Mouse (Mus musculus) CD4-positive, CD25-positive, alpha-beta regulatory T cell, adult 4 months (primary cell): Measurements from ENCODE around the gene 2210016F16Rik. TPM values are rescaled to one million over a fixed set of nuclear protein-coding genes. Genes with fewer than 3 reads are reported as not detected.
"Not testable (repeated sequence)": the region's sequence is repeated elsewhere in the genome, so short reads cannot be mapped to it uniquely, and the experiment has no call there.

Experiments used
- ATAC-seq: one replicate; pipeline ENCODE4 v1.8.0; 2017
- polyA plus RNA-seq, 2 experiments: library from polyadenylated mRNA; unstranded; fragments of 100-300 nt; shearing (Covaris generic); gene quantifications; one replicate each; pipeline ENCODE4 v1.2.1; 2017

Gene 2210016F16Rik
- polyA plus RNA-seq, 2 experiments from 2014 or later, result 11.7 to 15.1 TPM

GRCm38 (mm10) chr13:58372278-58373152, 12.5 kb downstream of the 2210016F16Rik start:
- ATAC-seq, result no peak

DNA sequence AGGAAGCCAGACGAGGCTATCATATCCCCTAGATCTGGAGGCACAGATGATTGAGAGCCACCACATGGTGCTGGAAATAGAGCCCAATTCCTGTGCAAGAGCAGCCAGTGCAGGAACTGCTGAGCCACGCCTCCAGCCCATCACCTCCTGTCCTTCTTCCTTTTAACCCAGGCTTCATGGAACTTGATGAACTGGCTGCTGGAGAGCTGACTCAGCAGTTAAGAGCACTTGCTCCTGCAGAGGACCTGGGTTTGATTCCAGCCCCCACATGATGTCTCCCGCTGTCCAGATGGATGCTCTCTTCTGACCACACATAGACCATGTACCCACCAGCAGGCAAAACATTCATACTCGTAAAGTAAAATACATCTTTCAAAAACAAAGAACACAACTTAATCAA, 16.2 kb downstream of the 2210016F16Rik start:
- ATAC-seq, result no peak

DNA sequence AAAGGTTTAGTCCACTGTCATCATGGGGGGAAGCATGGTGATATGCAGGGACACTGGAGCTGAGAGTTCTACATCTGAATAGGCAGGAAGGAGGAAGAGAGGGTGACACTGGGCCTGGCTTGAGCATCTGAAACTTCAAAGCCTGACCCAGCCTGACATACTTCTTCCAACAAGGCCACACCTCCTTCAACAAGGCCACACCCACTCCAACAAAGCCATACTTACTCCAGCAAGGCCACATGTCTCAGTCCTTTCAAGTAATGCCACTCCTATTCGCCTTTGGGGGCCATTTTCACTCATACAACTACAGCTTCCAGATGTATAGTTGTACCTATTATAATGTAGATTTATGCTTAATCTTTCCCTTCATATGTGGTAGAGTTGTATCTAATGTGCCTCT, 17.4 kb downstream of the 2210016F16Rik start:
- no peak for ATAC-seq

- no peak for ATAC-seq
Measured at GRCm38 (mm10) chr13:58366373-58366772, 18.7 kb downstream of the 2210016F16Rik start.

GRCm38 (mm10) chr13:58365179-58365578, 19.8 kb downstream of the 2210016F16Rik start:
- ATAC-seq, result not testable (repeated sequence)

DNA sequence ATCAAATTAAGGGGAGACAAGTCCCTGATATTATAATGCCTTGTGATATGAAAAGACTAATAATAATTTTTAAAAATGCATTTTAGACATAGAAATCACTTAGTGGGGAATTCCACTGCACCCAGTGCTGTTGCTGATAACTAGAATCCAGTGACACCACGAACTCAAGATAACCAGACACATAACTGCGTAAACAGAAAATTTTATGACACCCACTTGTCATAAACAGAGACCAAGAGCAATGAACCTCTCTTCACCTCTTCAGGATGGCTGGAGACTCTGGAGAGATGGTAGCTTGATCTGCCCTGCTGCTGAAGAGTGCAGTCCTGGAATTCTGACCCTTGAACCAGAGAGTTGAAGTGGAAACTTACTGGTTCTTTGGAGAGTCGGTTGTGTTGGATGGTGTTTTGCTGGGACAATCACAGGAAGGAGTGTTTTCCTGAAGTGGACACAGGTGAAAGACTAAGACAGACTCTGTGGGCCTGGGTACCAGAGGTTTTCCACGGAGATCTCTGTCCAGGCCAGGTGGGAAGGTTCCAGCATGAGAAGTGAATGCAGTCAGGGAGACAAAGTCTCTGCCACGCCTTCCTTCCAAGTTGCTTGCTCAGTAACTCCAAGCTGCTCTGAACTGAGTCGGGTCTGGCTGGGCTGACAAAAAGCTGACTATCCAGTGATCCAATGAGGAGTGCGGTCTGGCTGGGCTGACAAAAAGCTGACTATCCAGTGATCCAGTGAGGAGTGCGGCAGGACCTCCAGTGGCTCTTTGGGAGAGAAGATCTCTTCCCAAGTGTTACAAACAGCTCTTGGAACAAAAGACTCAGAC, 20.5 kb downstream of the 2210016F16Rik start:
- ATAC-seq, result no peak

GRCm38 (mm10) chr13:58359304-58359653, 25.7 kb downstream of the 2210016F16Rik start:
- peak; percentile 44 for ATAC-seq

GRCm38 (mm10) chr13:58358629-58359303, 26.3 kb downstream of the 2210016F16Rik start, which contains the start of gene Kif27:
TSS of gene Kif27 (minus strand) at chr13:58359122.
- peak; percentile 97 for ATAC-seq

DNA sequence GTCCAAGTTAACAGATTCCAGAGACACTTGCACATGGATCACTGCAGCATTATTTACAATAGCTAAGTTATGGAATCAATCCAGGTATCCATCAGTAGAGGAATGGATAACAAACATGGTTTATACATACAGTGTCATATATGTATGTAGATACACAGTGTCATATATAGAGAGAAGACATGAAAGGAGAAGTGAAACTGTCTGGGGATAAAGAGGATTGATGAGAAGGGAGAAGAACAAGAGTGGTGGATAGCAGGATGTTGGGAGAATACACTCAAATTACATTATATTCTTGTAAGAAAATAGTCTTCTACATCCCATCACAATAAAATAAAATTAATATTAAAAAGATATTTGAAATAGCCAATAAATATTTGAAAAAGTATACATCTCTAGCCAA, 32.0 kb downstream of the 2210016F16Rik start:
- no peak for ATAC-seq

GRCm38 (mm10) chr13:58350606-58351005, 34.4 kb downstream of the 2210016F16Rik start:
- ATAC-seq, result no peak

DNA sequence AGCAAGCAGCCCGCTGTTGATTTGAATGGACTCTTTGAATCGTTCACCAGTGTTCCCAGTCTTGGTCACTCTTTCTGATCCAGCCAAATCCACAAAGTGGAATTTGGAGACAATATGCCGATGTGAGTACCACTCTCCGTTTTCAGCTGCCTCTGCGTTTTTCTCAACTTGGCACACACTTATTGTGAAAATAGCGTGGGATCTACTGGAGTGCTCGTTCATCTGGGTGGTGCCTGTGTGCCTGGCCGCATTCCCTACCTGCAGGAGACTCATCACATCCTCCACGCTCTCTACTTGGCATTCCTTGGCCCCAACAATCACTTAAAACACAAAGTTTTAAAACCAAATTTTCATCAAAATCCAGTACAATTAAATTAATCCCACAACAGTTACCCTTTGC, 40.5 kb downstream of the 2210016F16Rik start:
- no peak for ATAC-seq

GRCm38 (mm10) chr13:58337456-58337855, 47.6 kb downstream of the 2210016F16Rik start:
- no peak for ATAC-seq

DNA sequence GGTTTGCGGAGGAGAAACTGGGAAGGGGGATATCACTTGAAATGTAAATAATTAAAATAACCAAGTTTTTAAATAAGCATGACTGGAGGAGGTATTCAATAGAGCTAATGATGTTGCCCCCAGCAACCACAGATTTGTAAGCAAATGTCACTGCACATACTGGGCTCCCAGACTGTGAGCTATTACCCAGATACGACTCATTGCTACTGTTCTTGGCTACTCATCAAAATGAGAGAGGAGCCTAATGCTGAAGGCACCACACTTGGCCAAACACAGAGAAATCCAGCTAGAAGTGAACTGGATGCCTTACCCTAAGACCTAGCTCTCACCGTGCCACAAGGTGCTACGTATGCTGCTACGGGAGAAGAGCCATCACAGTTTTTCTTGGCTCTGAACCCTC, 50.9 kb downstream of the 2210016F16Rik start:
- ATAC-seq, result no peak

Other genes with a start within 250 kb of the 2210016F16Rik start
- 100 to 1,000 TPM; 260 to 314 TPM for gene Idnk, start 227.6 kb downstream of the 2210016F16Rik start, polyA plus RNA-seq
- gene Ubqln1, start 169.6 kb downstream of the 2210016F16Rik start, polyA plus RNA-seq, result 10 to 100 TPM; 14.2 to 21.1 TPM
- gene Gkap1, start 109.5 kb downstream of the 2210016F16Rik start, polyA plus RNA-seq, result under 1 TPM; 0.52 to 0.86 TPM
- not detected for gene Kif27, start 26.1 kb downstream of the 2210016F16Rik start, polyA plus RNA-seq
- gene Rmi1, start 17.0 kb upstream of the 2210016F16Rik start, polyA plus RNA-seq, result 10 to 100 TPM; 21.0 to 23.5 TPM
- 1,000 to 10,000 TPM; 2,078 to 2,363 TPM for gene Hnrnpk, start 18.1 kb upstream of the 2210016F16Rik start, polyA plus RNA-seq
- under 1 TPM in 1 of 2 experiments, not detected in 1; 0.63 TPM for gene Slc28a3, start 225.7 kb upstream of the 2210016F16Rik start, polyA plus RNA-seq